Mouse (Mus musculus): ENCODE results near the gene Car15. TPM values are rescaled to one million over a fixed set of nuclear protein-coding genes. Genes with fewer than 3 reads are reported as not detected.

Gene Car15
- polyA plus RNA-seq (2015; fragmentation: Nextera tagmentation; extraction: Ambion mirVana), result 3.1 and 5.4 TPM in 2 replicates

GRCm38 (mm10) chr16:17838051-17838450 is at the start of gene Car15:
Car15 (minus strand) TSS chr16:17838364.
- H3K9me3 ChIP-seq, result no peaks in the 10 kb centered on the region
- peaks cover 18% of the 10 kb centered on the region for H3K4me1 ChIP-seq (replicated peaks)
- H3K27ac ChIP-seq (replicated peaks), result no peak within 1 kb of the TSS
- no peak within 1 kb of the TSS for H3K4me2 ChIP-seq
- peaks cover 19% of the 10 kb centered on the region for H3K36me3 ChIP-seq
- no peak for ATAC-seq (ENCODE audit: low FRiP score, low read depth)
- 89% methylated on average over 6 of the region's 6 CpGs for WGBS
- 0 out of 2 replicates have a peak, but pooled peaks cover 2% of the 10 kb centered on the region for H3K27me3 ChIP-seq
- no peak within 1 kb of the TSS for H3K9ac ChIP-seq
- no peak within 1 kb of the TSS for H3K4me3 ChIP-seq

- Histone ChIP-seq H3K27ac (replicated peaks) (no peak overlapping the region), H3K4me1 (replicated peaks) (peaks cover 23% of the 10 kb centered on the region), H3K9me3 (no peaks in the 10 kb centered on the region), H3K9ac (no peak overlapping the region), H3K36me3 (no peaks in the 10 kb centered on the region), H3K4me3 (no peak overlapping the region), H3K4me2 (no peak overlapping the region), H3K27me3 (no peaks in the 10 kb centered on the region)
- WGBS, result 88% methylated on average over 6 of the region's 6 CpGs
- ATAC-seq (ENCODE audit: low FRiP score, low read depth), result no peak
Observed at GRCm38 (mm10) chr16:17884116-17884515, 46.0 kb upstream of the Car15 start.

GRCm38 (mm10) chr16:17882196-17882595 is 44.0 kb upstream of the Car15 start:
- no peak for ATAC-seq (ENCODE audit: low FRiP score, low read depth)

GRCm38 (mm10) chr16:17879571-17879970 is 41.4 kb upstream of the Car15 start:
- ATAC-seq (ENCODE audit: low FRiP score, low read depth), result no peak
- Histone ChIP-seq H3K4me1 (replicated peaks) (peaks cover 4% of the 10 kb centered on the region; the same call in 1 of the 2 replicates), H3K4me2 (no peak overlapping the region), H3K27me3 (no peaks in the 10 kb centered on the region), H3K27ac (replicated peaks) (no peak overlapping the region), H3K36me3 (no peaks in the 10 kb centered on the region), H3K4me3 (no peak overlapping the region), H3K9me3 (no peaks in the 10 kb centered on the region), H3K9ac (no peak overlapping the region)
- 94% methylated on average over 4 of the region's 4 CpGs for WGBS

More at GRCm38 (mm10) chr16:17882196-17882595, 44.0 kb upstream of the Car15 start:
- Histone ChIP-seq H3K36me3 (no peaks in the 10 kb centered on the region), H3K27ac (replicated peaks) (no peak overlapping the region), H3K4me3 (no peak overlapping the region), H3K9ac (no peak overlapping the region), H3K4me1 (replicated peaks) (peaks cover 23% of the 10 kb centered on the region), H3K4me2 (no peak overlapping the region), H3K27me3 (no peaks in the 10 kb centered on the region), H3K9me3 (no peaks in the 10 kb centered on the region)

- no peak overlapping the region for H3K4me2 ChIP-seq
- no peaks in the 10 kb centered on the region for H3K27me3 ChIP-seq
- no peak overlapping the region for H3K4me3 ChIP-seq
- H3K36me3 ChIP-seq, result peaks cover 13% of the 10 kb centered on the region
- no peak overlapping the region for H3K9ac ChIP-seq
- 100% methylated on average over 1 of the region's 1 CpGs for WGBS
- no peak overlapping the region for H3K27ac ChIP-seq (replicated peaks)
- ATAC-seq (ENCODE audit: low FRiP score, low read depth), result no peak
- H3K4me1 ChIP-seq (replicated peaks), result no peaks in the 10 kb centered on the region
- no peaks in the 10 kb centered on the region for H3K9me3 ChIP-seq
Observed at GRCm38 (mm10) chr16:17876096-17876495, 37.9 kb upstream of the Car15 start.

- ATAC-seq (ENCODE audit: low FRiP score, low read depth), result no peak
- H3K9me3 ChIP-seq, result no peaks in the 10 kb centered on the region
- WGBS, result 95% methylated on average over 4 of the region's 4 CpGs
Observed at GRCm38 (mm10) chr16:17875174-17875573, 37.0 kb upstream of the Car15 start.

GRCm38 (mm10) chr16:17872995-17873394 is 34.8 kb upstream of the Car15 start:
- WGBS, result 72% methylated on average over 4 of the region's 4 CpGs
- H3K9ac ChIP-seq, result no peak overlapping the region
- ATAC-seq (ENCODE audit: low FRiP score, low read depth), result no peak
- no peaks in the 10 kb centered on the region for H3K9me3 ChIP-seq
- H3K27ac ChIP-seq (replicated peaks), result no peak overlapping the region
- peaks cover 23% of the 10 kb centered on the region for H3K36me3 ChIP-seq
- no peaks in the 10 kb centered on the region for H3K27me3 ChIP-seq
- H3K4me1 ChIP-seq (replicated peaks), result no peaks in the 10 kb centered on the region
- H3K4me3 ChIP-seq, result no peak overlapping the region
- no peak overlapping the region for H3K4me2 ChIP-seq

More at GRCm38 (mm10) chr16:17875174-17875573, 37.0 kb upstream of the Car15 start:
- Histone ChIP-seq H3K4me2 (no peak overlapping the region), H3K27ac (replicated peaks) (no peak overlapping the region), H3K9ac (no peak overlapping the region), H3K4me3 (no peak overlapping the region), H3K27me3 (no peaks in the 10 kb centered on the region), H3K4me1 (replicated peaks) (no peaks in the 10 kb centered on the region), H3K36me3 (peaks cover 14% of the 10 kb centered on the region)

GRCm38 (mm10) chr16:17871248-17871647 is 33.1 kb upstream of the Car15 start:
- no peaks in the 10 kb centered on the region for H3K4me1 ChIP-seq (replicated peaks)
- no peak overlapping the region for H3K9ac ChIP-seq
- no peak for ATAC-seq (ENCODE audit: low FRiP score, low read depth)
- WGBS, result 91% methylated on average over 5 of the region's 5 CpGs
- peaks cover 23% of the 10 kb centered on the region for H3K36me3 ChIP-seq
- no peak overlapping the region for H3K4me3 ChIP-seq
- no peaks in the 10 kb centered on the region for H3K9me3 ChIP-seq
- H3K27ac ChIP-seq (replicated peaks), result no peak overlapping the region
- no peak overlapping the region for H3K4me2 ChIP-seq
- H3K27me3 ChIP-seq, result no peaks in the 10 kb centered on the region

- Histone ChIP-seq H3K9me3 (no peaks in the 10 kb centered on the region), H3K27me3 (no peaks in the 10 kb centered on the region), H3K36me3 (peaks cover 10% of the 10 kb centered on the region; the same call in 1 of the 2 replicates), H3K4me2 (no peak overlapping the region), H3K9ac (no peak overlapping the region), H3K27ac (replicated peaks) (no peak overlapping the region), H3K4me1 (replicated peaks) (no peaks in the 10 kb centered on the region), H3K4me3 (no peak overlapping the region)
- 63% methylated on average over 6 of the region's 6 CpGs for WGBS
- ATAC-seq (ENCODE audit: low FRiP score, low read depth), result no peak
Observed at GRCm38 (mm10) chr16:17865770-17866169, 27.6 kb upstream of the Car15 start.

- Histone ChIP-seq H3K9me3 (no peaks in the 10 kb centered on the region), H3K27me3 (no peaks in the 10 kb centered on the region), H3K4me1 (replicated peaks) (no peaks in the 10 kb centered on the region), H3K27ac (replicated peaks) (no peak overlapping the region), H3K4me3 (no peak overlapping the region), H3K36me3 (peaks cover 10% of the 10 kb centered on the region; the same call in 1 of the 2 replicates), H3K4me2 (no peak overlapping the region), H3K9ac (no peak overlapping the region)
- 93% methylated on average over 2 of the region's 2 CpGs for WGBS
- no peak for ATAC-seq (ENCODE audit: low FRiP score, low read depth)
Observed at GRCm38 (mm10) chr16:17865293-17865692, 27.1 kb upstream of the Car15 start.

- Histone ChIP-seq H3K4me1 (replicated peaks) (no peaks in the 10 kb centered on the region), H3K9ac (no peak overlapping the region), H3K36me3 (peaks cover 54% of the 10 kb centered on the region), H3K27ac (replicated peaks) (no peak overlapping the region), H3K4me3 (no peak overlapping the region), H3K27me3 (no peaks in the 10 kb centered on the region), H3K4me2 (no peak overlapping the region), H3K9me3 (no peaks in the 10 kb centered on the region)
- ATAC-seq (ENCODE audit: low FRiP score, low read depth), result no peak
Observed at GRCm38 (mm10) chr16:17858592-17858991, 20.4 kb upstream of the Car15 start.

GRCm38 (mm10) chr16:17857157-17857556 is 19.0 kb upstream of the Car15 start:
- Histone ChIP-seq H3K4me3 (no peak overlapping the region), H3K9me3 (no peaks in the 10 kb centered on the region), H3K27me3 (no peaks in the 10 kb centered on the region), H3K4me2 (no peak overlapping the region), H3K9ac (no peak overlapping the region), H3K36me3 (peaks cover 64% of the 10 kb centered on the region), H3K27ac (replicated peaks) (no peak overlapping the region), H3K4me1 (replicated peaks) (no peaks in the 10 kb centered on the region)
- WGBS, result 93% methylated on average over 7 of the region's 7 CpGs
- ATAC-seq (ENCODE audit: low FRiP score, low read depth), result no peak

- WGBS, result 84% methylated on average over 2 of the region's 2 CpGs
- no peaks in the 10 kb centered on the region for H3K27me3 ChIP-seq
- H3K27ac ChIP-seq (replicated peaks), result no peak overlapping the region
- H3K4me2 ChIP-seq, result no peak overlapping the region
- no peak for ATAC-seq (ENCODE audit: low FRiP score, low read depth)
- H3K9ac ChIP-seq, result no peak overlapping the region
- peaks cover 79% of the 10 kb centered on the region for H3K36me3 ChIP-seq
- H3K4me3 ChIP-seq, result no peak overlapping the region
- no peaks in the 10 kb centered on the region for H3K9me3 ChIP-seq
- no peaks in the 10 kb centered on the region for H3K4me1 ChIP-seq (replicated peaks)
Observed at GRCm38 (mm10) chr16:17853263-17853662, 15.1 kb upstream of the Car15 start.

All from hindbrain, embryonic 15.5 days (tissue).